Mouse (Mus musculus) left cerebral cortex, postnatal 10 days (tissue): Measurements from ENCODE around the gene Col4a3bp. TPM values are rescaled to one million over a fixed set of nuclear protein-coding genes. Genes with fewer than 3 reads are reported as not detected.
A peak's percentile ranks its signal among the peaks of the same experiment; 100 is the strongest.

ENCODE experiments used
- DNase-seq, 2 experiments: peaks; one replicate each; pipeline ENCODE4 v3.0.0; 2021 to 2022; ENCODE audit warnings: low spot score in 2 of 2, mixed read lengths in 1 of 2; ENCODE audit errors: extremely low spot score in 1 of 2
- intact Hi-C: fragments of 180-260 bp; cut with DNase I; formaldehyde crosslinking; loops from one replicate; pipeline ENCODE4 v1.15.1; 2025
- total RNA-seq, 2 experiments: library from RNA; stranded (reverse); gene quantifications; 2 replicates each; pipeline ENCODE4 v1.2.3; 2021

Col4a3bp gene
- total RNA-seq = 10 to 100 TPM; 57.8 to 63.2 TPM

GRCm38 (mm10) chr13:96542081-96542889, at the start of gene Col4a3bp, which contains the start of gene Polk:
TSS of gene Col4a3bp (plus strand) at chr13:96542618.
TSS of gene Polk (minus strand) at chr13:96542579.
- DNase-seq = peak; percentile 94 to 98
- intact Hi-C loops = no loop called here

GRCm38 (mm10) chr13:96496630-96497029, 45.8 kb upstream of the Col4a3bp start:
- intact Hi-C loops = no loop called here
- no peak for DNase-seq

DNA sequence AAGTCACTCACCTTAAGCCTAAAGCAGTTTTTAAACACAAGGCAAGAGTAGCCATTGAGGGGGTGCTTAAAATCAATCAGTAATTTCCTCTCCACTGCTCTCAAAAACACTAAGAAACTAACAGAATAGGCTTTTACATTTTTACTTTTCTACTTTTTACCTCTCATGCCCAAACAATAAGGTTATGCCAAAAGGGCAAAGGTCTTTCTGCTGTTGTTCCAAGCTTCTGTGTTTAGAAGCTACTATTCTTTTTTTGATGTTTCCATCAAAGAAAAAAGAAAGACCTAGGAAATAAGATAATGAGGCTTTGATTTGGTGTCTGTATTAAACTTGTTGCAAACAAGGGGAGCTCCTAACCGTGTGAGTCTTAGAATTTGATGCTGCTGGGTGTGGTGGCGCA, 42.5 kb upstream of the Col4a3bp start:
- DNase-seq = no peak
- intact Hi-C loops = no loop called here

- intact Hi-C loops = no loop called here
These were observed 36.8 kb upstream of the Col4a3bp start for GRCm38 (mm10) chr13:96505661-96506060.

DNA sequence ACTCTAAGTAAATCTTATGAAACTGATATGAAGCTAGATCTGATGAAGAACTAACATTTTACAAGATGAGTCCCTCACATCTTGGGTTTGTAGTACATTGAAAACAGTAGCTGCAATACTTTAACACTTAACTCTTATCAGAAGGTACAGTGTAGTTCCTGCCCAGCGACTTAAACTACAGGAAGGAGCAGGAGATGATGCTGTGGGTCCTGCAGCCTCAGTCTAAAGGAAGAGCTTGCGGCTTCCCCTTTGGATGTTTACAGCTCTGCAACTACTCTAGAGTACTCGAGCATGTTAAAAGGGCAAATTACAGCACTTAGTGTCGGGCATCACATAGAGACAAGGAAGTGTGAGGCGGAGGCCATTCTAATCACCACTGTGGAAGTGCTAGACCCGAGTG, 36.1 kb upstream of the Col4a3bp start:
- DNase-seq = no peak
- intact Hi-C loops = no loop called here

More at GRCm38 (mm10) chr13:96505661-96506060, 36.8 kb upstream of the Col4a3bp start:
- DNase-seq = no peak

DNA sequence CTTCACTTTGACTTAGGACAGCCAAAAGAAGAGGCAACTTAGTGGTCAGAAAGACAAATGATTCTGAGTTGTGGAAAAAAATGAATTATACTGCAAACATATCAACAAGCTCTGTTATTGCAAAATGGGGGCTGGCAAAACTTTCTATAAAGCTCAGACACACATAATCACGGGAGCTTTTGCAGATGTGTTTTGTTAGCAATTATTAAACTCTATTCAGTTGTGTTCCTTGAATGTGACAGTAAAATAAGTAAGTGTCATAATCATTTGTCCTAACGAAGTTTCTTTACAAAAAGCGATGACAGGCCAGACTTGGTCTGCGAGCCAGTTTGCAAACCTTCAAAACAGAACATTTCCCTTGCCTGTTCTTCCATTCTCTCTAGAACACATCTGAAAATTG, 34.9 kb upstream of the Col4a3bp start:
- intact Hi-C loops = no loop called here
- DNase-seq = no peak

- no peak for DNase-seq
- intact Hi-C loops = no loop called here
These were observed 31.8 kb upstream of the Col4a3bp start for GRCm38 (mm10) chr13:96510635-96511034.

DNA sequence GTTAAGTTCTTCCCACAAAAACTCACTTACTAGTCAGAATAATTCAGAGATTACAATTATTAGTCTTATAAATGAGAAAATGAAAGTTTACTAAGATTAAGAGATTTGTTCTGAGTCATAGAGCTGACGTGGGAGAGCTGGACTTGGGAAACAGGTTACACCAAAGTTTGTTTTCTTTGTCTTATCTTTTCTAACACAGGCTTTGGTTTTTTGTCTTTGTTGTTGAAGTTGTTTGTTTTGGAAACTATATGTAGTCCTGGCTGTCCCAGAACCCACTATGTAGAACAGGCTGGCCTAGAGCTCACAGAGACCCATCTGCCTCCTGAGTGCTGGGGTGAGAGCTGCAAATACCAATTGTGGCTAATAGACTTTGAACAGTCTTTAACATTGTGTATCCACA, 31.2 kb upstream of the Col4a3bp start:
- no peak for DNase-seq
- intact Hi-C loops = no loop called here

DNA sequence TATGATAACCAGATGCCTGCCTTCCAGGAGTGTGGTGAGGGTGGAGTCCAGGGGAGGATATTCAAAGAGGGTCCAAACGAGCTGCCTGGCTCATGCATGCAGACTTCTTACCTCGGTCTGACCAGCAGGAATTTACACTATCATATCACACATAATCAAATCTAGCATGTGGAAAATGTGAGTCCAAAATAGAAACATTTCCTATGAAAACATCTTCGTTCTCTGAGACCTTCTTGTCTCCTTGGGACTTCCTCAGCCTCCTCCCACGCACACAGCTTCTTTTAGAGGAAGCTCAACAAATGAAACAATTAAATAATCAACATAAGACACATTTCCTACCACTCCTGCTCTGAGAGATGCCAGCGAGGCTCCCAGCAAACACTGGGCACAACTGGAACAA, 30.5 kb upstream of the Col4a3bp start:
- no peak for DNase-seq
- intact Hi-C loops = no loop called here

DNA sequence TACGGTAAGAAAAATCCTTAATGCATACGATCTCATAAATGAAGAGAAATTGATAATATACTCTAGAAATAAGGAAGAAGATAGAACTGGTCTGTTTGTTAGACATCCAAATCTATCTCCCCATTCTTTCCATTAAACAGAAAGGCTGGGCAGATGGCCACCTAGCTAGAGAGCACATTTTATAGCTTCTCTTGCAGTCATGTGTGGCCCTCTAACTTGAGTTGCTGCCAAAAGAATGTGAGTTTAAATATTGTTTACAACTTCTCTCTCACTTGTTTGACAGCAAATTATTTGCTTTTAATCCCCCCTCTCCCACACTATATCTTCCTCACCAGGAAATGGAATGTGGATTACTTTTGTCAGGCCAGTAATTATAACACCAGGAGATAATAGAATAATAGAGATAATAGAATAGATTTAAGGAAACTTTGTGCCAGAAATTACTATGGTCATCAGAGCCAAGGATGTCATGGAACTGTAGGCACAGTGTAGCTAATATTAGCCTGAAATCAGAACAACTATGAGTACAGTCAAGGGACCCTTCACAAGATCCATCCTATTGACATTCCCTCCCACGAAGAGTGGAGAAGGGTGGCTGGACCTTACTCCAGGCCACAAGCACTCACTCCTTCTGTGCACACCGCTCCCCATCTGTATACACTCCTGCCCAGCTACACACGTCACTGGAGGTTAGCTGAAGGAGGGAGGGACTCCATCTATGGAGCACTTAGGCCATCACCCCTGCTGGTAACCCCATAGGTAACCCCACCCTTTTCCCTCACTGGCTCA, 28.1 kb upstream of the Col4a3bp start:
- DNase-seq = no peak
- intact Hi-C loops = no loop called here

DNA sequence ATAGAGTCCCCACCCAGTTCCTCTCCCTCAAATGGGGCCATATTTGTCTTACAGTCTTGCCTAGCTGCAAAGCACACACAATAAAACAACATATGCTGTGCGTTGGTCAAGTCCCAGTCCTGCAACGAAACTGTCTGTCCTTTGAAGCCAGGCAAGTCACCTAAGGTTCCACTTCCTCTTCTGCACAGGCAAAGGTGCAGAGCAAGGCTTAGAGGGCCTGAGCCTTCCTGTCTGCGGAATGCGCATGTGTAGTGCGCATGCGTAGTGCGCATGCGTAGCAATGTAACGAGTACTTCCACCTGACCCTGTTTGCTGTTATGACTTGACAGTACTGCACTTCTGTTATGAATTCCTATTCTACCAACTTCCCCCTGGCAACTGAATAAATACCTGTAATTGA, 26.2 kb upstream of the Col4a3bp start:
- no peak for DNase-seq
- intact Hi-C loops = no loop called here

- DNase-seq = no peak
- intact Hi-C loops = no loop called here
These were observed 25.1 kb upstream of the Col4a3bp start for GRCm38 (mm10) chr13:96517335-96517734.

DNA sequence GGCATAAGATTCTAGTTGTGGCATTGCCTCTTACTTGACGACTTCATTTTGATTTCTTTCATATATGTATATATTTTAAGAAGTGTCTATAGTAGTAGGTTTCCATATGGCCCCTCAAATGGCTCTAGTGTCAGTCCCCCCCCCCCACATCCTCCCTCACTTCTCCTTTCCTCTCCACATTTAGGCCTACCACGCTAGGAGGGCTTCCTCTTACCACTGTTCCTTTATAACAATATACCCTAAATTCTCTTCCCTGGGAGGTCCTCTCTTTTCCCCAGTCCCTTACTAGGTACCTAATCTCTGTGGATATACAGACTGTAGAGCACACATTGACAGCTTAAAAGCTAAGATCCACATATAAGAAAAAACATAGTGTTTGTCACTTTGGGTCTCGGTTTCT, 21.1 kb upstream of the Col4a3bp start:
- no peak for DNase-seq
- intact Hi-C loops = no loop called here

DNA sequence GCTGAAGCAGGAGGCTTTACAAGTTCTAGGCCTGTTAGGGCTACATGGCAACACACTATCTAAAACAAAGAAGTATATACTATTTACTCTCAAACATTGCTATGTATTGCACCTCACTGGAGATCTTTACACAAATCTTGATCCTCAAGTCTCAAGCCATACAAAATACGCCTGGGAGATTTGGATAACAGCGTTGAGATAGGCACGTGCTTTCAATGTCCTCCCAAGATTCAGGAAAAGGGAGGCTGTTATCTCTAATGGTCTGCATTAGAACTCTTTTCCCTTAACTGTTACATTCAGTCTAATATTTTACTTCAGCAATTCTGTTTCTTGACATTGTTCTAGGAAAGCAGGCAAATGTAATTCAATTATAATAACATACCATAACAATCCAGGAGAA, 15.4 kb upstream of the Col4a3bp start:
- no peak for DNase-seq
- intact Hi-C loops = no loop called here

GRCm38 (mm10) chr13:96527856-96528255, 14.6 kb upstream of the Col4a3bp start:
- intact Hi-C loops = no loop called here
- DNase-seq = no peak

DNA sequence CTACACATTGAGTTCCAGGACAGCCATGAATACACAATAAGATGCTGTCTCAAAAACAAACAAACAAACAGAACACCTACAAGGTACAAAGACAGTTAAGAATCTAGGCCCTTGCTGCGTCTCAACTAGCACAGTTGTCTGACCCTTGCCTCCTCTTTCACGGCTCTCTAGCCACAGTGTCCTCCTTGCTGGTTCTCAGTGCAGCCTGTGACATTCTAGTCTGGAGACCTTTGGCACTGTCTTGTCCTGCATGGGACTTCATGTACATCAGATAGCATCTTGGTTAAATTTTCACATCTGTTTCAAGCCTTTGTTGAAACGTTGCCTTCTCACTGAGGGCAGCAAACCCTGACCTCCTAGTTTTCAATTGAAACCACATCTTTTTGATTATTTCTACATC, 13.6 kb upstream of the Col4a3bp start:
- no peak for DNase-seq
- intact Hi-C loops = no loop called here

- intact Hi-C loops = no loop called here
- DNase-seq = no peak
These were observed 12.9 kb upstream of the Col4a3bp start for GRCm38 (mm10) chr13:96529542-96529941.

DNA sequence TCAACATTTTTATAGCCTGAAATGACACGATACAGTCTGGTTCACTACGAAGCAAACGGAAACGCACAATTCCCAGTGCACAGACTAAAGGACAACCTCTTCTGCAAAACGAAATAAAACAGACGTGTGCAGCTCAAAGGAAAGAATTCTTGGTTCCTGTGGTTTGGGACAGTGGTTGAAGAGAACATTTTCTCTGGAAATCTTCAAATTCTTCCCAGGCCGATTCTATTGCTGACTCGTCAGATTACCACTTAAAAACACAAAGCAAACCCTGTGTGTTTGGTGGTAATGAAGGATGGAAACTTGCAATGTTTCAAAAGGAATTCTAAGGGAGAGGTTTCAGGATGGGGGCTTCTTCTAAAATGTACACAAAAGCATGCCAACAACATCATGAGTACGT, 12.4 kb upstream of the Col4a3bp start:
- intact Hi-C loops = no loop called here

GRCm38 (mm10) chr13:96532176-96532575, 10.2 kb upstream of the Col4a3bp start:
- no peak for DNase-seq
- intact Hi-C loops = no loop called here

More for the DNA sequence above, 12.4 kb upstream of the Col4a3bp start:
- DNase-seq = no peak

- intact Hi-C loops = no loop called here
- no peak for DNase-seq
These were observed 8.7 kb upstream of the Col4a3bp start for GRCm38 (mm10) chr13:96533742-96534141.
